Mouse (Mus musculus) spleen, postnatal 36 days (tissue): ENCODE results near the gene Nfia.

Experiments
- DNase-seq, 2 experiments: peaks; one replicate each; pipeline ENCODE4 v3.0.0; 2022; ENCODE audit warnings: low spot score in 2 of 2, mixed read lengths in 1 of 2

Gene Nfia

GRCm38 (mm10) chr4:98003323-98004107 is 231.0 kb downstream of the Nfia start:
- DNase-seq, result no peak

- no peak for DNase-seq
Measured at GRCm38 (mm10) chr4:98004108-98004625, 231.6 kb downstream of the Nfia start.

- no peak for DNase-seq
Measured at GRCm38 (mm10) chr4:98004986-98005385, 232.5 kb downstream of the Nfia start.

GRCm38 (mm10) chr4:98008814-98009368 is 236.4 kb downstream of the Nfia start:
- no peak for DNase-seq

GRCm38 (mm10) chr4:98009966-98010365 is 237.4 kb downstream of the Nfia start:
- DNase-seq, result no peak

- DNase-seq, result no peak
Measured at GRCm38 (mm10) chr4:98019811-98020210, 247.3 kb downstream of the Nfia start.

GRCm38 (mm10) chr4:98020836-98021235 is 248.3 kb downstream of the Nfia start:
- DNase-seq, result peak; percentile 6 to 20

GRCm38 (mm10) chr4:98023245-98023792 is 250.8 kb downstream of the Nfia start:
- no peak for DNase-seq

- DNase-seq, result no peak
Measured at GRCm38 (mm10) chr4:98027412-98027811, 254.9 kb downstream of the Nfia start.

GRCm38 (mm10) chr4:98031871-98032270 is 259.3 kb downstream of the Nfia start:
- no peak for DNase-seq

GRCm38 (mm10) chr4:98032332-98032731 is 259.8 kb downstream of the Nfia start:
- DNase-seq, result no peak

- no peak for DNase-seq
Measured at GRCm38 (mm10) chr4:98039095-98039494, 266.6 kb downstream of the Nfia start.

GRCm38 (mm10) chr4:98040179-98040578 is 267.6 kb downstream of the Nfia start:
- DNase-seq, result peak; percentile 20 to 27

GRCm38 (mm10) chr4:98044611-98045010 is 272.1 kb downstream of the Nfia start:
- DNase-seq, result no peak

GRCm38 (mm10) chr4:98047369-98047768 is 274.8 kb downstream of the Nfia start:
- no peak for DNase-seq

GRCm38 (mm10) chr4:98049584-98049983 is 277.1 kb downstream of the Nfia start:
- DNase-seq, result no peak

- no peak for DNase-seq
Measured at GRCm38 (mm10) chr4:98050003-98050620, 277.6 kb downstream of the Nfia start.

- no peak for DNase-seq
Measured at GRCm38 (mm10) chr4:98050781-98051180, 278.2 kb downstream of the Nfia start.

- DNase-seq, result no peak
Measured at GRCm38 (mm10) chr4:98051326-98051725, 278.8 kb downstream of the Nfia start.

GRCm38 (mm10) chr4:98055036-98055435 is 282.5 kb downstream of the Nfia start:
- DNase-seq, result no peak

GRCm38 (mm10) chr4:98056396-98057020 is 284.0 kb downstream of the Nfia start:
- no peak for DNase-seq

GRCm38 (mm10) chr4:98057246-98057645 is 284.7 kb downstream of the Nfia start:
- no peak for DNase-seq
